Mouse (Mus musculus) liver, embryonic 14.5 days (tissue): ENCODE measurements around the gene Ccr9. TPM values are rescaled to one million over a fixed set of nuclear protein-coding genes. Genes with fewer than 3 reads are reported as not detected.

ENCODE experiments used
- ATAC-seq: fragments of 200-750 bp; cut with Nextera tagmentation; 2 replicates; pipeline ENCODE4 v1.8.0; 2017; ENCODE audit warnings: moderate number of reproducible peaks, mild to moderate bottlenecking, moderate library complexity; ENCODE audit not compliant: insufficient read depth
- DNase-seq, 3 experiments: peaks; one replicate each; pipeline ENCODE4 v3.0.0-alpha.2; 2012 to 2013; ENCODE audit warnings: low read depth in 3 of 3, low spot score in 3 of 3
- H3K27ac ChIP-seq: fragments of 300-500 bp; sonication (generic); 2 replicates; pipeline ENCODE4 v1.5.1; 2014; ENCODE audit warnings: moderate library complexity, mild to moderate bottlenecking, control low read depth, inconsistent platforms
- H3K27me3 ChIP-seq: fragments of 300-500 bp; sonication (generic); 2 replicates; pipeline ENCODE4 v1.6.1; 2014; ENCODE audit warnings: mild to moderate bottlenecking, low read length, moderate library complexity; ENCODE audit not compliant: control insufficient read depth, insufficient read depth
- H3K36me3 ChIP-seq: fragments of 300-500 bp; sonication (generic); replicated peaks from 2 replicates; pipeline ENCODE4 v1.6.1; 2014; ENCODE audit warnings: low read depth; ENCODE audit not compliant: control insufficient read depth, insufficient read depth
- H3K4me1 ChIP-seq, 2 experiments: fragments of 200-500 bp in 1 of 2; fragments of 300-500 bp in 1 of 2; sonication (generic) in 1 of 2; replicated peaks; 2 replicates each; pipeline ENCODE4 v1.6.1; 2012 to 2014; ENCODE audit warnings: antibody characterized with exemption in 1 of 2, inconsistent platforms in 1 of 2, low read length in 1 of 2; ENCODE audit not compliant: control insufficient read depth in 2 of 2, insufficient read depth in 2 of 2
- H3K4me2 ChIP-seq: fragments of 300-500 bp; sonication (generic); 2 replicates; pipeline ENCODE4 v1.6.1; 2014; ENCODE audit warnings: low read depth, mild to moderate bottlenecking, control low read depth, moderate library complexity
- H3K4me3 ChIP-seq, 2 experiments: fragments of 200-500 bp in 1 of 2; fragments of 300-500 bp in 1 of 2; sonication (generic) in 1 of 2; 2 replicates each; pipeline ENCODE4 v1.5.1; 2012 to 2014; ENCODE audit warnings: low read depth in 2 of 2, low read length in 2 of 2, mild to moderate bottlenecking in 2 of 2, control low read depth in 1 of 2, inconsistent platforms in 1 of 2, moderate library complexity in 1 of 2; ENCODE audit not compliant: insufficient read depth in 1 of 2
- H3K9ac ChIP-seq: fragments of 300-500 bp; sonication (generic); replicated peaks from 2 replicates; pipeline ENCODE4 v1.6.1; 2014; ENCODE audit warnings: mild to moderate bottlenecking, control low read depth, moderate library complexity
- H3K9me3 ChIP-seq: fragments of 300-500 bp; sonication (generic); 2 replicates; pipeline ENCODE4 v1.6.1; 2016; ENCODE audit warnings: low read length, mixed read lengths; ENCODE audit not compliant: control insufficient read depth
- CTCF ChIP-seq: IDR thresholded peaks from 2 replicates; pipeline ENCODE4 v1.5.1; 2016; ENCODE audit warnings: antibody characterized with exemption, low read depth, control low read depth
- EP300 ChIP-seq: IDR thresholded peaks from 2 replicates; pipeline ENCODE4 v1.6.1; 2016; ENCODE audit warnings: antibody characterized with exemption, low read depth
- WGBS: fragments of 180-500 bp; shearing (Covaris S2); extraction: QIAGEN DNeasy Blood & Tissue Kit; methylation state at CpG from one replicate; pipeline ENCODE4 v1.1.7; 2014; ENCODE audit not compliant: insufficient replicate concordance; 5-methylcytosine and 5-hydroxymethylcytosine counted together
- polyA plus RNA-seq, 2 experiments: library from polyadenylated mRNA; depleted of rRNA in 1 of 2; stranded (reverse) in 1 of 2; unstranded in 1 of 2; fragments of >200 nt; fragmentation: Nextera tagmentation in 1 of 2; extraction: Ambion mirVana in 1 of 2; gene quantifications; 2 replicates each; pipeline versions ENCODE4 v1.2.1 to v1.2.3; 2012 to 2014

Ccr9 gene
- polyA plus RNA-seq, 2 experiments: 0.12 to 0.14 TPM

DNA sequence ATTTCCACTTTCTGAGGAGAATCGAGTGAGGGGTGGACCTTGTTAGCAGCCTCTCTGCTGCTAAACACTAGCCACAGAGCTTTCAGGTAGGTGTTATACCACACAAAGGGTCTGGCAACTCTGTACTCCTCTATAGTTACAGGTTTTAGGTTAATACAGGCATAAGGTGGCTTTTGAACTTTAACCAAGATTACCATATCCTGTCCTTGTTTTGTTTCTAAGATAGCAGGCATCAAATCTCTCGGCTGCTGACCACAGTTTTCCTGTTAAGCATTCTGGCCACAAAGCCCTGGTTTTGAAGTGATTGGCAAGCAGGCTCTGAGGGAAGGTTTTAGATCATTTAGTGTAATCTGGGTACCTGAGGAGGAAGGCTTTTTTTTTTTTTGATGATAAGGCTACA, 136.1 kb downstream of the Ccr9 start:
- no peaks in the 10 kb centered on the region for H3K9me3 ChIP-seq
- no peak overlapping the region for H3K4me2 ChIP-seq
- DNase-seq: no peak
- no peaks in the 10 kb centered on the region for H3K27me3 ChIP-seq
- H3K36me3 ChIP-seq: peaks cover 10% of the 10 kb centered on the region
- no peaks in the 10 kb centered on the region for H3K4me1 ChIP-seq
- ATAC-seq: no peak
- WGBS: 52% methylated on average over 2 of the region's 2 CpGs
- no peak overlapping the region for H3K27ac ChIP-seq
- no peak overlapping the region for H3K9ac ChIP-seq
- H3K4me3 ChIP-seq: no peak overlapping the region
- TF ChIP-seq CTCF (no peak), EP300 (no peak)

DNA sequence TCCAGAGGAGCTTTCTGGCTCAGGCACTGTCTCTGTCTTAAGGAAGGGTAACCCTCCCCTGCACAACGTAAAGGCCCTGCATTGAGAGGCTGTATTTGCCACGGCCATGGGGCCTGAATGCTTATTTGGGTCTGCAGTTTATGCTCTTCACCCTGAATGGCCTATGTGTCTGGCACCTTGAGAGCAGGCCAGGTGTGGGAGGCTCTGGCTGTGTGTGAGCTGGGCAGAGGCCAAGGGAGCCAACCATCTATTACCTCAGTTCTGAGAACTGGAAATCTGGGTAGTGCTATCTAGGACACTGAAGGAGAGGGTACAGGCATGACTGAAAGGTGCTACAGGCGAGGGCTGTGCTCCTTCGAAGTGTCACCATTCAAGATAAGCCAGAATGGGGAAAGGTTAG, 136.6 kb downstream of the Ccr9 start:
- Histone ChIP-seq H3K9me3 (no peaks in the 10 kb centered on the region), H3K4me3 (no peak overlapping the region), H3K27ac (no peak overlapping the region), H3K27me3 (no peaks in the 10 kb centered on the region), H3K9ac (no peak overlapping the region), H3K4me2 (no peak overlapping the region), H3K36me3 (peaks cover 10% of the 10 kb centered on the region), H3K4me1 (no peaks in the 10 kb centered on the region)
- no peak for ATAC-seq
- DNase-seq: no peak
- 58% methylated on average over 4 of the region's 4 CpGs for WGBS
- TF ChIP-seq CTCF: no peak
- no peak for TF ChIP-seq EP300

DNA sequence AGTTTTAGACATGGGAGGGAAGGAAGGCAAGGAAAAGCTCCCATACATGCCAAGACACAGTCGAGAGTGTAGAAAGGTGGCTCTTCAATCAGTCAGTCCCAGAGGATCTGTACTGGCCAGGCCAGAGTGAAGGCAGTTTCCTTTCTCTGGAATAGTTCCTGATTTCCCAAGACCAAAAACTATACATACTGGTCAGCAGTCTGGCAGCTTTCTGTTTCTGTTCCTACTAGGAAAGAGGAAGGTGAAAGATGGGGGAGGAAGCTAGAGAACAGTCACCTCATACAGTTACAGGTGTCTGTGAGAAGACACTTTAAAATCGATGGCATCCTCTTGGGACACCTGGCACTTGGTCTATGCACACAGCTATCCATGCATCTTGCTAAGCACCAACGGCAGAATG, 137.2 kb downstream of the Ccr9 start:
- no peaks in the 10 kb centered on the region for H3K27me3 ChIP-seq
- no peak overlapping the region for H3K4me2 ChIP-seq
- no peak overlapping the region for H3K27ac ChIP-seq
- no peak for ATAC-seq
- H3K36me3 ChIP-seq: peaks cover 10% of the 10 kb centered on the region
- TF ChIP-seq CTCF (no peak), EP300 (no peak)
- no peaks in the 10 kb centered on the region for H3K4me1 ChIP-seq
- no peak overlapping the region for H3K9ac ChIP-seq
- no peaks in the 10 kb centered on the region for H3K9me3 ChIP-seq
- 59% methylated on average over 3 of the region's 3 CpGs for WGBS
- no peak for DNase-seq
- no peak overlapping the region for H3K4me3 ChIP-seq

DNA sequence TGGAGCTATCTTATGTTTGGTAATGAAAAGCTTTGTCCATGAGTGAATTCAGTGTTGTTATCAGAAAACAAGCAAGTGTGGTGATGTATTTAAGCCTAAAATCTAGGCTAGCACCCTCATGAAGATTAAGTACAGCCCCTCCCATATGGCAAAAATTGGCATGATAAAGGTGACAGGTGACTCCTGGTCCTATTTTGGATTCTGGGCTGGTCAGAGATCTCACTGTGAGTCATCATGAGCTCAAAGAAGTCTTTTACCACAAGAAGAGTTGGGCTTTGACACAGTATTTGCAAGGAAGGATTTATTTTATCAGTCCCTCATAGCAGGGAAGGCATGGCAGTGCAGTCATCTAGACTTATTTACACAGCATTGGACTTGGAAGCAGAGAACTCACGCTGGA, 137.8 kb downstream of the Ccr9 start:
- Histone ChIP-seq H3K9ac (no peak overlapping the region), H3K9me3 (no peaks in the 10 kb centered on the region), H3K36me3 (peaks cover 10% of the 10 kb centered on the region), H3K4me2 (no peak overlapping the region), H3K4me3 (no peak overlapping the region), H3K4me1 (no peaks in the 10 kb centered on the region), H3K27me3 (no peaks in the 10 kb centered on the region), H3K27ac (no peak overlapping the region)
- no peak for DNase-seq
- no peak for TF ChIP-seq CTCF
- no peak for TF ChIP-seq EP300
- no peak for ATAC-seq
- WGBS: 56% methylated on average over 1 of the region's 1 CpGs

DNA sequence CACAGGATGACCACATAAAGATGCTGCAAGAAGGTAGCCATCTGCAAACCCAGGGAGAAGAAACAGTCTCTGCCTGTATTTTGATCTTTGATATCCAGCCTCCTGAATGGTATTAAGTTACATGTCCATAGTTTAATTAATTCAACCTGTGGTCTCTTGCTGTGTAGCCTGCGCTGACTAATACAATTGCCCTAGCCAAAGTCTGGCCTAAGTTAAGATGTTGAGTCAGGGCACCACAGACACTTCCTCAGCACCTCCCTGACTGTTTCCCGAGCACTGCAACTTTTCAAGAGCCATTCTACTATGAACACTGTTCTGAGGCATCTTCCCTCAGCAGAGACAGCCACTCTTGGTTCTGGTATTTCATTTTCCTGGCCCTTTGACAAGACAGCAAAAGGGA, 140.4 kb downstream of the Ccr9 start:
- Histone ChIP-seq H3K9ac (no peak overlapping the region), H3K9me3 (no peaks in the 10 kb centered on the region), H3K27me3 (no peaks in the 10 kb centered on the region), H3K27ac (no peak overlapping the region), H3K4me1 (no peaks in the 10 kb centered on the region), H3K4me2 (no peak overlapping the region), H3K36me3 (peaks cover 18% of the 10 kb centered on the region), H3K4me3 (no peak overlapping the region)
- DNase-seq (no peak), ATAC-seq (no peak)
- 65% methylated on average over 2 of the region's 2 CpGs for WGBS
- TF ChIP-seq EP300 (no peak), CTCF (no peak)

DNA sequence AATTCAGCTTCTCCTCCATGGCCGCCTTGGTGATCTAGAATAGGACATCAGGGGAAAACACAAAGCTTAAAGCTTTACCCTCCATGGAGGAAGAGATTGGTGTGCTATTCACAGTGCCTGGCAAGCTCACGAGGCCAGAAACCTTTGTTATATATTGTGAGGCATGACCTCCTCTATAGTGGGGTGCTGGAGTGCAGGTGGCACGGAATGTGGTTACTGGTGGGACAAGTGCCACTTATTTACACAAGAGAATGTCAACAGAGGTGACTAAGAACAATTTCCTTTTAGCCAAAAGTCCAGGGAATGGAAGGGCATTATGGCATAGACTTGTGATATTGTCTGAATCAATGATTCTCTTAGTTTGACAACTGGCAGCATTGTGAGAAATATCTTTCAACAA, 148.4 kb downstream of the Ccr9 start:
- DNase-seq: no peak
- WGBS: 79% methylated on average over 3 of the region's 3 CpGs
- TF ChIP-seq EP300: no peak
- no peak for TF ChIP-seq CTCF

More for the DNA sequence above, 148.4 kb downstream of the Ccr9 start:
- no peak overlapping the region for H3K9ac ChIP-seq
- H3K27me3 ChIP-seq: no peaks in the 10 kb centered on the region
- H3K27ac ChIP-seq: no peak overlapping the region
- no peak overlapping the region for H3K4me3 ChIP-seq
- no peaks in the 10 kb centered on the region for H3K9me3 ChIP-seq
- no peaks in the 10 kb centered on the region for H3K4me1 ChIP-seq
- peaks cover 15% of the 10 kb centered on the region for H3K36me3 ChIP-seq
- H3K4me2 ChIP-seq: no peak overlapping the region
- ATAC-seq: no peak
